Mouse (Mus musculus): ENCODE measurements around the gene Olfr1226.
"Not testable (repeated sequence)": the region's sequence is repeated elsewhere in the genome, so short reads cannot be mapped to it uniquely, and the experiment has no call there.

Gene Olfr1226

DNA sequence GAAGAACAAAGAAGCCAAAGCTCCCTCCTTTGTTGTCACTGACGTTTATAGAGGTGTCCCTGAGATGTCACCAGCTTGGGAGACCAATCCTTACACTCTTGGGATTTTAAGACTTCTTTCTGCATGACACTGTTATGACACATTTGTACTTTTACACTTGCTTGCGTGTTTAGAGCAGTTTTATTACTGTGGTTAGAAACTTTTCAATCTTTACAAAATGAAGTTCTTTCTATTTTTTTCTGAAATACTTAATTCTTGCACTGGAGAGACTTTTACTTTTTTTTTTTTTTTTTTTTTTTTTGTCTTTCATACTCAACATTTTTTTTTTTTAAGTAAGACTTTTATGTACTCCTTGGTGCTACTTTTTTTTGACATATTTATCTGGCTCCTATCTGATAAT, at the start of gene Olfr1226:
Olfr1226 (minus strand) TSS at position 101 of the 400 bp plus-strand sequence.
- DNase-seq (ENCODE audit: low spot score in 2 of 2) = no peak

DNA sequence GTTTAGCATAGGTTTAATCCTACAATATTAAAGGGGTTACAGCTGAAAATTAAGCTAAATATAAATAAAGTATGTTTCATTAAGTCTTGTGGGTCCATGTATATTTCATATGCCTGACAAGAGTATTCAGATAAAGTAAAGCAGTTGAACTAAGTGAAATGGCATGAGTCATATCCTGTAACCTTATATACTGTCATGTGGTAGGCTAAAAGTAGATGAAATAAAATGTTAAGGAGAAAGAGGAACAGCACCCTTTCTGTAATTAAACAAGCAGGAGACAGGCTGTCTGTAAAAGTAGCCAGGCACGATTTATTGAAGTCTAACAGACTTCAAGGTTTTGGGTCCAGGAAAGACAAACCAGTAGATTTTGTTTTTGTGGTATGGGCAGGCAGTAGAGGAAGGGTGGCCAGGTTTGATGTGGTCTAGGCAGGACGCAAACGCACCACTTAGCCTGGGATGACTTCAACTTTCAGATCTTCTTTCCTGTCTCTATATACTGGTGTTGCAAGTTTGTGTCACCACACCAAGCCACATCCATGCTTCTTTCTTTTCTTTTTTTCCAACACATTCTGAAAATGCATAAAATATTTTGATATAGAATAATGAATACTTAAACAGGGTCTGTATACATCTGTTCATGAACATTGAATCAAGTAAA, 3.4 kb downstream of the Olfr1226 start:
- no peak for DNase-seq (ENCODE audit: low spot score in 2 of 2)

DNA sequence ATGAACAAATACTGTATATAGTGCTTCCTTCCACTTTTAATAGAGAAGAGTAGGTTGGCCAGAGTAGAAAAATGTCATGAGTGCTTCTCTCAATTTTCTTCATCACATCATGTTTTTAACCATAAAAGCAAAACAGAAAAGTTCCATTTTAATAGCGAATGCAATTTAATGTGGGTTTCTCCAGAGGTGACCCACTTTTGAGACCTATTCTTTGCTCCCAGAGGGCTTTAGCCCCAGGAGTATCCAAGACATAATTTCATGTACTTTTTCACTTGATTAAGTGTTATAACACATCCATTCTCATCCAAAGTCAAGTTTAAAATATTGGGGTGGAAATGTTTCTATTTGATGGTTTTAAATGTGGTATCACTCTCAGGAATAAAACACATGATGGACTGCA, 25.3 kb downstream of the Olfr1226 start, which contains the start of gene Olfr1225:
Olfr1225 (minus strand) TSS at position 101 of the 400 bp plus-strand sequence.
- no peak for DNase-seq (ENCODE audit: low spot score in 2 of 2)

DNA sequence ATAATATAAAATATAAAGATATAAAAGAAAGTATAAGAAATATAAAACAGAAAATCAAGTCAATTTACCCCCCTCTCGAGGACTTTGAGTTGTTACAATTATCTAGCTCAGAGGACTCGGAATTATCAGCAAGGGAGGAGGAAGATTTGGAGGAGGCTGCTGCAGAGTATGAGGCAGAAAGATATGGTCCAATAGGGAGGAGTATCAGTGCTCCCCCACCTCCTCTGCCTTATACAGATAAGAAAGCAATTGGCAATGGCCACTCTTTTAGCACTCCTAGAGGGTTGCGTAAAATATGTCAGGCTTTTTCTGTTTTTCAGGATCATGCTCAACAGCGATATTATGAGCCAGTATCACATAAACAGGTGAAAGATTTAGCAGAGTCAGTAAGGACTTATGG, 35.1 kb downstream of the Olfr1226 start:
- not testable (repeated sequence) for DNase-seq (ENCODE audit: low spot score in 2 of 2)

DNA sequence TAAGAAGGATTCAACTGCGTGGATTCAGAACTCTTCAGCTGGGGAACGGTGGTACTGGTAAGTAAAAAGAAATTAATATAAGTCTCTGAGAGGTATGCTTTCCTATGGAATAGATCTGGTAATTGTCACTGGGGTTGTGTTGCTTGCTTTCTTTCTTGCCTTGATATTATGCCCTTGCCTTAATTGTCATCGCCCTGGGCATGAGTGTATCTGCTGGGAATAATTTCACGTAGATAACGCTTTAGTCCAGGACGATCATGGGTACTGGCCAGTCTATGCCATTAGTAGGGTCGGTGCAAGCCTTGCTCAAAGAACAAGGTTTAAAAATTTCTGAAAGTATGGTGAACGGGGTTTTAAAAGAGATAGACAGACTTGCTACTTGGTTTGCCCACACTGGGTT, 35.9 kb downstream of the Olfr1226 start, which contains the start of gene Olfr1224-ps1:
Olfr1224-ps1 (minus strand) TSS at position 101 of the 400 bp plus-strand sequence.
- not testable (repeated sequence) for DNase-seq (ENCODE audit: low spot score in 2 of 2)

DNA sequence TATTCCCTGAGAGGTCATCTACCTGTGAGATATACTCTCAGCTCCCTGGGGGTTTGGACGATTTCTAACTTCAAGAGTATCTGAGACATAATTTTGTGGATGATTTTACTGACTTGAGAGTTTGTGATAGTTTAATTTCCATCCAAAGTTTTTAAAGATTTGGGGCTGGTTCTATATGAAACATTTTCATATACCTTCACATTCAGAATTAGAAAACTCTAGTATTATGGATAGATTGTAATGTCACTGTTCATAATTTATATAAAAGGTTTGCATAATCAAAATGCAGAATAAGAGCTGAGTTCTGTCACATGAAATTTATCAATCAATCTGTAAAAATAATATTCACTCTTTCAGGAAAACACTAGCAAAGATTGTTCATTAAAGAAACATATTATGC, 48.4 kb downstream of the Olfr1226 start, which contains the start of gene Olfr1223:
Olfr1223 (minus strand) TSS at position 101 of the 400 bp plus-strand sequence.
- DNase-seq (ENCODE audit: low spot score in 2 of 2) = no peak

Data from spleen, postnatal 4 days (tissue).